Mouse (Mus musculus) splenic B cell, adult 2 months (primary cell): ENCODE measurements around the gene Kctd6.
"Not testable (repeated sequence)": the region's sequence is repeated elsewhere in the genome, so short reads cannot be mapped to it uniquely, and the experiment has no call there.

Source experiments
- DNase-seq: peaks from one replicate; pipeline ENCODE4 v3.0.0-alpha.2; 2011; ENCODE audit warnings: low read depth, low spot score
- H3K27me3 ChIP-seq: 2 replicates; pipeline ENCODE4 v1.6.1; 2012; ENCODE audit warnings: mild to moderate bottlenecking, low read length, moderate library complexity, mixed read lengths; ENCODE audit not compliant: control insufficient read depth, poor library complexity, insufficient read depth, severe bottlenecking
- H3K36me3 ChIP-seq: 2 replicates; pipeline ENCODE4 v1.6.1; 2012; ENCODE audit warnings: mild to moderate bottlenecking, low read length, moderate library complexity, mixed read lengths; ENCODE audit not compliant: control insufficient read depth, poor library complexity, insufficient read depth, severe bottlenecking

Kctd6 gene

GRCm38 (mm10) chr14:8255076-8255729, 41.3 kb downstream of the Kctd6 start:
- no peaks in the 10 kb centered on the region for H3K36me3 ChIP-seq
- H3K27me3 ChIP-seq: no peaks in the 10 kb centered on the region
- DNase-seq: peak; percentile 67

- no peak for DNase-seq
- Histone ChIP-seq H3K27me3 (no peaks in the 10 kb centered on the region), H3K36me3 (no peaks in the 10 kb centered on the region)
Measured at GRCm38 (mm10) chr14:8256072-8256471, 42.1 kb downstream of the Kctd6 start.

- no peaks in the 10 kb centered on the region for H3K27me3 ChIP-seq
- no peak for DNase-seq
- no peaks in the 10 kb centered on the region for H3K36me3 ChIP-seq
Measured at GRCm38 (mm10) chr14:8256881-8257280, 42.9 kb downstream of the Kctd6 start.

GRCm38 (mm10) chr14:8257521-8258334, 43.8 kb downstream of the Kctd6 start:
- no peaks in the 10 kb centered on the region for H3K36me3 ChIP-seq
- no peak for DNase-seq
- no peaks in the 10 kb centered on the region for H3K27me3 ChIP-seq

- Histone ChIP-seq H3K27me3 (no peaks in the 10 kb centered on the region), H3K36me3 (no peaks in the 10 kb centered on the region)
- DNase-seq: no peak
Measured at GRCm38 (mm10) chr14:8258335-8258627, 44.3 kb downstream of the Kctd6 start.

- no peak for DNase-seq
- H3K27me3 ChIP-seq: no peaks in the 10 kb centered on the region
- H3K36me3 ChIP-seq: no peaks in the 10 kb centered on the region
Measured at GRCm38 (mm10) chr14:8258752-8259151, 44.8 kb downstream of the Kctd6 start.

- DNase-seq: no peak
- Histone ChIP-seq H3K36me3 (no peaks in the 10 kb centered on the region), H3K27me3 (no peaks in the 10 kb centered on the region)
Measured at GRCm38 (mm10) chr14:8259166-8259565, 45.2 kb downstream of the Kctd6 start, which contains the start of gene Acox2. Acox2 (minus strand) TSS chr14:8259353.

DNA sequence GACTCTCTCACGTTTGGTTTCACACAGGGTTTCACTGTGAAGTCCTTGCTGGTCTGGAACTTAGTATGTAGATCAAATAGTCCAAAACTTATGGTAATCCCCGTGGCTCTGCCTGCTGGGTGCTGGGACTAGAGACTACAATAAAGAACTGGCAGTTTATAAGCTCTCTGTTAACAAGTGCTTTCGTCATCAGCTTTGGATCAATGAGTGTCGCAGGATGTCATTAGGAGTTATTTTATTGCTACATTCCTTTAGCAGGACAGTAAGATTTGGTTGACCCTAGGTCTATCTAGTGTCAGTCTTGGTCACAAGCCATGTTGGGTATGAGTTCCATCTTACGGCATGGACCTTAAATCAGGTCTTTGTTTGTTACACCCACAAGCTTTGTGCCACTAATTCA, 46.3 kb downstream of the Kctd6 start:
- Histone ChIP-seq H3K36me3 (no peaks in the 10 kb centered on the region), H3K27me3 (no peaks in the 10 kb centered on the region)
- DNase-seq: no peak

GRCm38 (mm10) chr14:8262242-8262641, 48.3 kb downstream of the Kctd6 start:
- H3K27me3 ChIP-seq: no peaks in the 10 kb centered on the region
- DNase-seq: no peak

GRCm38 (mm10) chr14:8264378-8264777, 50.4 kb downstream of the Kctd6 start:
- no peaks in the 10 kb centered on the region for H3K36me3 ChIP-seq
- no peaks in the 10 kb centered on the region for H3K27me3 ChIP-seq

More at GRCm38 (mm10) chr14:8262242-8262641, 48.3 kb downstream of the Kctd6 start:
- no peaks in the 10 kb centered on the region for H3K36me3 ChIP-seq

DNA sequence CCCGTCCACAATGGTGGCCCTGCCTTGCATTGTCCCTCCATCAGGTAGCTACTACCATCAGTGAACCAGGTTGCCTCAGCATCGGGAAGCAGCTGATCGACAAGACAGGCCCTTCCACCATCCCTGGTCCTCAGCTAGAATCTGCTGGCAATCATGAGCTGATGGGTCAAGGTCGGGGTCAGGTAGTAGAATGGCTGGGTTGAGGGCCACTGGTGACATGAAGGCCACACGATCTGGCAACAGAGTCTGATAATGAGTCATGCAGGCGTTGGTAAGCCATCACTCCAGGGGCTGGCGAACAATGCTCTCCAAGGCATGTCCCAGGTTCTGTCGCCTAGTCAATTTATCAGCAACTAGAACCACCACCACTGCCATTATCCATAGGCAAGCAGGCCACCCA, 57.3 kb downstream of the Kctd6 start:
- not testable (repeated sequence) for DNase-seq, H3K36me3 ChIP-seq, H3K27me3 ChIP-seq

More at GRCm38 (mm10) chr14:8264378-8264777, 50.4 kb downstream of the Kctd6 start:
- no peak for DNase-seq
